ENCODE assay signal across 25 mouse cellular contexts in the genomic region with DNA sequence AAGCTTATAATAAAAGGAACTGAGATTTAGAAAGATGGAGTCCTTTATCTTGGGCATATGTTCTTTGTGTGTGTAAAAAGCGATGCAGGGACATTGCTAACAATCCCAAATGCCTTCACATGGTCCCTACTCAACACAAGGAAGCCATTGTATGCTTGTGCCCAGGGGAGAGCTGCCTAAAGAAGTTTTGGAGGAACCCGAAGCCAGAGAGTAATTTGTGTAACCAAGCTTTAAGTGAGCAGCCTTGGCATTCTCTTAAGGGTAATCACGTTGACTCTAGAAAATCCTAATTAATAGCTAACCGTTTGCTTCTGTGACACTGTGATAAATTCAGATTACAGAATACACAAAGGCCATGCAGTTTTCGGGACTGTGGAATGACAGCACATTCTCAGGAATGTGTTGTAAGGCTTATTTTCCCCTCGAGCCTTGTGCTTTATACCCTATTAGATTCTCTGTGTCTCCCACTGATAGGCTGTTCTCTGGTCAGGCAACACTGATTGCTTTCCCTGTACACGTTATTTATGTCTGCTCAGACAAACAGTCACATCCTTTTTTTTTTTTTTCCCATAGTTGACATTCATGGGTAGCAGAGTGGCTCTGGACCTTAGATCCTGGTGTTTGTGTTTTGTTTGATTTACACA. TPM values are rescaled to one million over a fixed set of nuclear protein-coding genes. Genes with fewer than 3 reads are reported as not detected.
DNase-seq lines count a peak whose midpoint lies in the region; ATAC-seq and TF ChIP-seq lines count a peak whose summit lies in the region.
"Had no signal": no experiment of that assay in that cellular context is flagged by ENCODE, and none has a peak within 500 bp of the region (broad histone marks: within the 10 kb centered on the region; RNA-seq: fewer than 3 reads in every experiment).

No protein-coding gene starts in this region.

- H3K27me3 ChIP-seq in hindbrain, embryonic 13.5 days = no peaks in the 10 kb centered on the region
- no peaks in the 10 kb centered on the region for H3K27me3 ChIP-seq in hindbrain, embryonic 12.5 days
- H3K27me3 ChIP-seq in midbrain, embryonic 16.5 days (ENCODE audit: control insufficient read depth, insufficient read depth, low read depth, low read length) = no peaks in the 10 kb centered on the region
- H3K27me3 ChIP-seq in midbrain, postnatal 0 days (ENCODE audit: insufficient read depth, low read length) = no peaks in the 10 kb centered on the region
- H3K27me3 ChIP-seq: embryonic facial prominence, embryonic 15.5 days; heart, embryonic 12.5 days; limb, embryonic 12.5 days had no signal

- no peak overlapping the region for H3K9ac ChIP-seq in hindbrain, embryonic 13.5 days
- no peak overlapping the region for H3K9ac ChIP-seq in hindbrain, embryonic 12.5 days
- no peak overlapping the region for H3K9ac ChIP-seq in midbrain, embryonic 16.5 days (ENCODE audit: low read depth, low read length)
- no peak overlapping the region for H3K9ac ChIP-seq in midbrain, postnatal 0 days (replicated peaks; ENCODE audit: low read length, poor library complexity, severe bottlenecking)
- H3K9ac ChIP-seq: embryonic facial prominence, embryonic 15.5 days; heart, embryonic 12.5 days; limb, embryonic 12.5 days; liver, embryonic 14.5 days had no signal

- TF ChIP-seq CTCF in midbrain, postnatal 0 days (IDR thresholded peaks at IDR 0.05) = no peak

- H3K9me3 ChIP-seq in hindbrain, embryonic 13.5 days = no peaks in the 10 kb centered on the region
- 0 out of 2 replicates have a peak, but pooled peaks cover 4% of the 10 kb centered on the region for H3K9me3 ChIP-seq in hindbrain, embryonic 12.5 days (replicated peaks)
- no peaks in the 10 kb centered on the region for H3K9me3 ChIP-seq in midbrain, embryonic 16.5 days (replicated peaks; ENCODE audit: control insufficient read depth, low read length, poor library complexity, severe bottlenecking)
- H3K9me3 ChIP-seq in midbrain, postnatal 0 days (ENCODE audit: low read length) = no peaks in the 10 kb centered on the region
- H3K9me3 ChIP-seq: embryonic facial prominence, embryonic 15.5 days; limb, embryonic 12.5 days had no signal

- H3K4me3 ChIP-seq in hindbrain, embryonic 13.5 days = no peak overlapping the region
- no peak overlapping the region for H3K4me3 ChIP-seq in hindbrain, embryonic 12.5 days
- no peak overlapping the region for H3K4me3 ChIP-seq in midbrain, embryonic 16.5 days (ENCODE audit: low read depth, low read length)
- no peak overlapping the region for H3K4me3 ChIP-seq in midbrain, postnatal 0 days (ENCODE audit: low read depth, low read length)
- H3K4me3 ChIP-seq: embryonic facial prominence, embryonic 15.5 days; heart, embryonic 12.5 days; layer of hippocampus, adult 2 months; left cerebral cortex, adult 2 months; limb, embryonic 12.5 days had no signal

- DNase-seq in midbrain, postnatal 0 days (ENCODE audit: low spot score) = no peak
- DNase-seq in forelimb bud, embryonic 11.5 days (ENCODE audit: low read depth, low spot score) = peak; percentile 19
- DNase-seq in layer of hippocampus, adult 8-10 months (ENCODE audit: low spot score in 2 of 2) = no peak
- DNase-seq: adrenal gland, adult 2 months; cerebellum, adult 18-20 months; gastrocnemius, postnatal 25 days; heart, postnatal 36 days; kidney, adult 8-10 months; lung, postnatal 14 days; right cerebral cortex, adult 18-20 months had no signal

- peaks cover 2% of the 10 kb centered on the region; the same call in 1 of the 2 replicates for H3K4me1 ChIP-seq in hindbrain, embryonic 13.5 days (replicated peaks)
- peaks cover 5% of the 10 kb centered on the region; the same call in 1 of the 2 replicates for H3K4me1 ChIP-seq in hindbrain, embryonic 12.5 days
- H3K4me1 ChIP-seq in midbrain, embryonic 16.5 days (ENCODE audit: control insufficient read depth, insufficient read depth, low read length) = peaks cover 3% of the 10 kb centered on the region; the same call in 1 of the 2 replicates
- H3K4me1 ChIP-seq in midbrain, postnatal 0 days (ENCODE audit: insufficient read depth, low read length) = no peaks in the 10 kb centered on the region
- H3K4me1 ChIP-seq: embryonic facial prominence, embryonic 15.5 days; heart, embryonic 12.5 days; limb, embryonic 12.5 days had no signal

- WGBS in hindbrain, embryonic 13.5 days = 42% methylated on average over 7 of the region's 7 CpGs
- WGBS in hindbrain, embryonic 12.5 days = 50% methylated on average over 7 of the region's 7 CpGs
- 53% methylated on average over 7 of the region's 7 CpGs for whole genome bisulfite sequencing in midbrain, embryonic 16.5 days
- WGBS in midbrain, postnatal 0 days = 47% methylated on average over 7 of the region's 7 CpGs

- no peaks in the 10 kb centered on the region for H3K36me3 ChIP-seq in hindbrain, embryonic 13.5 days
- no peaks in the 10 kb centered on the region for H3K36me3 ChIP-seq in hindbrain, embryonic 12.5 days
- no peaks in the 10 kb centered on the region for H3K36me3 ChIP-seq in midbrain, embryonic 16.5 days (ENCODE audit: control insufficient read depth, insufficient read depth, low read length)
- H3K36me3 ChIP-seq in midbrain, postnatal 0 days (ENCODE audit: insufficient read depth, low read length) = no peaks in the 10 kb centered on the region
- H3K36me3 ChIP-seq: embryonic facial prominence, embryonic 15.5 days; heart, embryonic 12.5 days; limb, embryonic 12.5 days had no signal

- no peak overlapping the region for H3K4me2 ChIP-seq in hindbrain, embryonic 13.5 days
- H3K4me2 ChIP-seq in hindbrain, embryonic 12.5 days (replicated peaks) = no peak overlapping the region
- no peak overlapping the region for H3K4me2 ChIP-seq in midbrain, embryonic 16.5 days (ENCODE audit: low read length)
- no peak overlapping the region for H3K4me2 ChIP-seq in midbrain, postnatal 0 days (ENCODE audit: low read depth, low read length, poor library complexity, severe bottlenecking)
- H3K4me2 ChIP-seq: embryonic facial prominence, embryonic 15.5 days; heart, embryonic 12.5 days; limb, embryonic 12.5 days; midbrain, embryonic 11.5 days had no signal

- no peak overlapping the region for H3K27ac ChIP-seq in hindbrain, embryonic 13.5 days
- no peak overlapping the region for H3K27ac ChIP-seq in hindbrain, embryonic 12.5 days
- peak overlapping the region; percentile 8; the same call in 1 of the 2 replicates for H3K27ac ChIP-seq in midbrain, embryonic 16.5 days (ENCODE audit: low read length)
- no peak overlapping the region for H3K27ac ChIP-seq in midbrain, postnatal 0 days (ENCODE audit: low read depth, low read length)
- H3K27ac ChIP-seq: embryonic facial prominence, embryonic 15.5 days; layer of hippocampus, adult 2 months; left cerebral cortex, adult 2 months; limb, embryonic 12.5 days; liver, embryonic 14.5 days had no signal

- peak; percentile 65; the same call in 1 of the 2 replicates for ATAC-seq in hindbrain, embryonic 13.5 days (ENCODE audit: low FRiP score)
- no peak for ATAC-seq in hindbrain, embryonic 12.5 days (ENCODE audit: low FRiP score)
- 0 out of 2 replicates have a peak, but pooled peaks have one; percentile 36 for ATAC-seq in midbrain, embryonic 16.5 days
- no peak for ATAC-seq in midbrain, postnatal 0 days (ENCODE audit: low FRiP score)
- no peak for ATAC-seq in activated CD4-positive, CD25-positive, alpha-beta regulatory T cell, adult 4 months

RNA-seq across cellular contexts. Expression of a gene that starts 9.4 kb away (rescaled TPM):
- 21.8 and 25.3 TPM in 2 replicates for polyA plus RNA-seq in hindbrain, embryonic 13.5 days (2015; fragmentation: Nextera tagmentation; extraction: Ambion mirVana)
- polyA plus RNA-seq in hindbrain, embryonic 12.5 days (2016; fragmentation: Nextera tagmentation; extraction: Ambion mirVana) = 25.9 and 27.5 TPM in 2 replicates
- 18.7 and 20.4 TPM in 2 replicates for polyA plus RNA-seq in midbrain, embryonic 16.5 days (2015; fragmentation: Nextera tagmentation; extraction: Ambion mirVana)
- 11.8 and 12.6 TPM in 2 replicates for total RNA-seq in midbrain, postnatal 0 days (2014; rRNA removed)
- 19.3 and 20.5 TPM in 2 replicates for polyA plus RNA-seq in midbrain, postnatal 0 days (2015; fragmentation: Nextera tagmentation; extraction: Ambion mirVana)
- 1 to 10 TPM; 6.8 to 8.2 (median 7.7) TPM for total RNA-seq in layer of hippocampus, adult 8-10 months (2022)
- under 1 TPM in 1 of 2 experiments, not detected in 1; 0.07 TPM for polyA plus RNA-seq in activated CD4-positive, CD25-positive, alpha-beta regulatory T cell, adult 4 months (2017; shearing (Covaris generic))

RNA-seq across cellular contexts. Expression of a gene that starts 47.8 kb away (rescaled TPM):
- not detected in 2 replicates for polyA plus RNA-seq in hindbrain, embryonic 13.5 days (2015; fragmentation: Nextera tagmentation; extraction: Ambion mirVana)
- not detected in 2 replicates for polyA plus RNA-seq in hindbrain, embryonic 12.5 days (2016; fragmentation: Nextera tagmentation; extraction: Ambion mirVana)
- not detected in 2 replicates for polyA plus RNA-seq in midbrain, embryonic 16.5 days (2015; fragmentation: Nextera tagmentation; extraction: Ambion mirVana)
- not detected in 2 replicates for total RNA-seq in midbrain, postnatal 0 days (2014; rRNA removed)
- not detected in 2 replicates for polyA plus RNA-seq in midbrain, postnatal 0 days (2015; fragmentation: Nextera tagmentation; extraction: Ambion mirVana)
- total RNA-seq in layer of hippocampus, adult 8-10 months (2022) = under 1 TPM in 1 of 4 experiments, not detected in 3; 0.05 TPM
- not detected for polyA plus RNA-seq in activated CD4-positive, CD25-positive, alpha-beta regulatory T cell, adult 4 months (2017; shearing (Covaris generic))
- total RNA-seq: adrenal gland, adult 2 months; layer of hippocampus, adult 2 months; left cerebral cortex, adult 2 months; neutrophil, adult 5-6 weeks had no signal
- polyA plus RNA-seq: adrenal gland, adult 2 months; C2C12; embryonic facial prominence, embryonic 15.5 days; frontal cortex, adult 2 months; limb, embryonic 12.5 days; midbrain, embryonic 11.5 days; spleen, adult 2 months had no signal

Comparison
In these comparisons a context has a peak if more than half of its experiments do, and no peak if none do; other contexts are left out.
1. ATAC-seq: peak in hindbrain, embryonic 13.5 days (single experiment) and midbrain, embryonic 16.5 days (single experiment); none in hindbrain, embryonic 12.5 days (single experiment), midbrain, postnatal 0 days (single experiment) and activated CD4-positive, CD25-positive, alpha-beta regulatory T cell, adult 4 months (single experiment).
2. RNA of a gene that starts 9.4 kb away (polyA plus RNA-seq): 25.9 to 27.5 TPM in hindbrain, embryonic 12.5 days, 21.8 to 25.3 TPM in hindbrain, embryonic 13.5 days, 19.3 to 20.5 TPM in midbrain, postnatal 0 days and 18.7 to 20.4 TPM in midbrain, embryonic 16.5 days; 0.07 TPM in activated CD4-positive, CD25-positive, alpha-beta regulatory T cell, adult 4 months; every median in the first group is over 10 times any median in the second.